Mouse (Mus musculus) E14TG2a.4 (cell line): ENCODE data around the gene Npw.

Experiments
- CTCF ChIP-seq: conservative IDR thresholded peaks from 2 replicates; pipeline ENCODE4 v1.5.1; 2014; ENCODE audit warnings: low read length
- NANOG ChIP-seq: IDR thresholded peaks from 2 replicates; pipeline ENCODE4 v1.6.1; 2014; ENCODE audit warnings: borderline replicate concordance, low read length, mixed read lengths

GRCm38 (mm10) chr17:24677500-24678080 lies 19.3 kb upstream of the Npw start:
- TF ChIP-seq CTCF (no peak), NANOG (no peak)
